Mouse (Mus musculus) G1E (cell line): ENCODE measurements around the gene Fam69a.

Experiments
- CTCF ChIP-seq: IDR thresholded peaks from 2 replicates; pipeline ENCODE4 v1.5.1; 2012; ENCODE audit warnings: low read depth, low read length, inconsistent platforms, mixed read lengths
- GATA1 ChIP-seq: IDR thresholded peaks from 2 replicates; pipeline ENCODE4 v1.6.1; 2012; ENCODE audit warnings: borderline replicate concordance, low read length, inconsistent platforms, mixed read lengths
- GATA2 ChIP-seq: IDR thresholded peaks from 2 replicates; pipeline ENCODE4 v1.6.1; 2012; ENCODE audit warnings: low read depth, low read length, inconsistent platforms, borderline replicate concordance
- POLR2AphosphoS5 ChIP-seq: IDR thresholded peaks from 2 replicates; pipeline ENCODE4 v1.6.1; 2012; ENCODE audit warnings: low read depth, low read length, inconsistent platforms; ENCODE audit not compliant: insufficient replicate concordance

DNA sequence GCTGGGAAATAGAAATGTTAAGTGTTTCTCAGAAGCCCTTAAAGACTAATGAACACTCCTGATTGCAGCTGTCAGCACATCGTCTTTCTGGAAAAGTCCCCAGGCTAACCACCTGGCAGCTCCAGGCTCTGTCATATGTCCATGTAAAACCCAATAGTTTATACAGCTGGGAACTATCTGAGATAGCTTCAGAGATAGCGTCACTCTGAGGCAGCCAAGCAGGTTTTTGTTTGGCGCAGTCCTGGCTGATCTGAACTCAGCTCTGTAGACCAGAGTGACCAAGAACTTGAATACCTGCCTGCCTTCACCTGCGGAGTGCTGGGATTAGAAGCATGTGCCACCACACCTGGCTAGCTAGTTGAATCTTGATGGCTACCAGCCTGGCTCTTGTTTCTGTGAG lies 41.3 kb upstream of the Fam69a start:
- TF ChIP-seq CTCF (no peak), GATA1 (no peak), POLR2AphosphoS5 (no peak), GATA2 (no peak)
